ENCODE assay signal across 12 mouse cellular contexts in genomic region chr9:26121986-26122385, GRCm38 (mm10).
DNase-seq lines count a peak whose midpoint lies in the region; ATAC-seq and TF ChIP-seq lines count a peak whose summit lies in the region.
"Had no signal": no experiment of that assay in that cellular context is flagged by ENCODE, and none has a peak within 500 bp of the region (broad histone marks: within the 10 kb centered on the region; RNA-seq: fewer than 3 reads in every experiment).

No protein-coding gene starts in this region.

- H3K4me1 ChIP-seq in liver, adult 2 months (ENCODE audit: control insufficient read depth, insufficient read depth, low read length): no peaks in the 10 kb centered on the region
- H3K4me1 ChIP-seq in liver, embryonic 12.5 days: no peaks in the 10 kb centered on the region
- H3K4me1 ChIP-seq in cortical plate, adult 2 months (ENCODE audit: control insufficient read depth, insufficient read depth, low read length): peaks cover 3% of the 10 kb centered on the region; the same call in 1 of the 2 replicates
- no peaks in the 10 kb centered on the region for H3K4me1 ChIP-seq in heart, embryonic 10.5 days
- H3K4me1 ChIP-seq: heart, embryonic 13.5 days; neural tube, embryonic 12.5 days had no signal

- DNase-seq in embryo, embryonic 10.5 days (ENCODE audit: low spot score): peak; percentile 8
- no peak for DNase-seq in embryo, embryonic 9.5 days (ENCODE audit: extremely low spot score)
- peak; percentile 24 for DNase-seq in liver, adult 2 months (ENCODE audit: extremely low read depth, low read depth, low spot score)
- peak; percentile 30 to 55 for DNase-seq in right cerebral cortex, adult 2 months (ENCODE audit: low spot score in 2 of 2)
- DNase-seq in heart, postnatal 25 days (ENCODE audit: low spot score): no peak
- DNase-seq in heart, embryonic 10.5 days (ENCODE audit: low spot score): no peak

- 89% methylated on average over 2 of the region's 2 CpGs for WGBS in liver, adult 2 months
- 79% methylated on average over 2 of the region's 2 CpGs for WGBS in liver, embryonic 12.5 days (ENCODE audit: insufficient replicate concordance)
- 79% methylated on average over 2 of the region's 2 CpGs for WGBS in heart, embryonic 10.5 days

- no peak overlapping the region for H3K4me2 ChIP-seq in liver, embryonic 12.5 days
- H3K4me2 ChIP-seq: heart, embryonic 13.5 days; neural tube, embryonic 12.5 days had no signal

- no peak for TF ChIP-seq POLR2A in liver, adult 2 months (IDR thresholded peaks at IDR 0.05; ENCODE audit: extremely low read depth, insufficient read depth, low read length)
- no peak for TF ChIP-seq POLR2A in cortical plate, adult 2 months (IDR thresholded peaks at IDR 0.05; ENCODE audit: extremely low read depth, insufficient read depth, low read length)

- ATAC-seq in liver, embryonic 12.5 days: no peak

- H3K27me3 ChIP-seq in liver, adult 2 months (ENCODE audit: control insufficient read depth, insufficient read depth, low read length): no peaks in the 10 kb centered on the region
- no peaks in the 10 kb centered on the region for H3K27me3 ChIP-seq in liver, embryonic 12.5 days (replicated peaks)
- no peaks in the 10 kb centered on the region for H3K27me3 ChIP-seq in heart, embryonic 10.5 days (ENCODE audit: insufficient read depth, poor library complexity, severe bottlenecking)
- H3K27me3 ChIP-seq: heart, embryonic 13.5 days; neural tube, embryonic 12.5 days had no signal

- H3K9ac ChIP-seq in liver, adult 2 months (ENCODE audit: low read depth, low read length): no peak overlapping the region
- no peak overlapping the region for H3K9ac ChIP-seq in liver, embryonic 12.5 days
- H3K9ac ChIP-seq: heart, embryonic 13.5 days; liver, embryonic 14.5 days; neural tube, embryonic 12.5 days had no signal

- no peaks in the 10 kb centered on the region for H3K79me2 ChIP-seq in liver, adult 2 months (ENCODE audit: control insufficient read depth, insufficient read depth, low read length)

- H3K4me3 ChIP-seq in liver, adult 2 months (ENCODE audit: insufficient read depth, low read depth, low read length): no peak overlapping the region
- H3K4me3 ChIP-seq in liver, embryonic 12.5 days: no peak overlapping the region
- no peak overlapping the region for H3K4me3 ChIP-seq in cortical plate, adult 2 months (ENCODE audit: insufficient read depth, low read length)
- H3K4me3 ChIP-seq in heart, embryonic 10.5 days: no peak overlapping the region
- H3K4me3 ChIP-seq: erythroblast, embryonic 14.5 days; heart, embryonic 13.5 days; neural tube, embryonic 12.5 days had no signal

- intact Hi-C loops in heart, postnatal 25 days (cut with DNase I): no loop called here

- no peak overlapping the region for H3K27ac ChIP-seq in liver, adult 2 months (replicated peaks; ENCODE audit: insufficient read depth, low read depth, low read length)
- H3K27ac ChIP-seq in liver, embryonic 12.5 days: no peak overlapping the region
- H3K27ac ChIP-seq in cortical plate, adult 2 months (ENCODE audit: insufficient read depth, low read length): no peak overlapping the region
- H3K27ac ChIP-seq in heart, embryonic 10.5 days: no peak overlapping the region
- H3K27ac ChIP-seq: heart, embryonic 13.5 days; liver, embryonic 14.5 days; neural tube, embryonic 12.5 days had no signal

- H3K9me3 ChIP-seq in liver, embryonic 12.5 days (replicated peaks): no peaks in the 10 kb centered on the region
- H3K9me3 ChIP-seq in heart, embryonic 10.5 days: no peaks in the 10 kb centered on the region
- H3K9me3 ChIP-seq: heart, embryonic 13.5 days; neural tube, embryonic 12.5 days had no signal

- no peak for TF ChIP-seq CTCF in liver, adult 2 months (IDR thresholded peaks at IDR 0.05; ENCODE audit: low read depth, low read length)
- peak; percentile 10; the same call in 1 of the 2 replicates for TF ChIP-seq CTCF in cortical plate, adult 2 months (IDR thresholded peaks at IDR 0.05; ENCODE audit: extremely low read depth, insufficient read depth, low read length)

- no peaks in the 10 kb centered on the region for H3K36me3 ChIP-seq in liver, adult 2 months (ENCODE audit: control insufficient read depth, insufficient read depth, low read length)
- H3K36me3 ChIP-seq in liver, embryonic 12.5 days: no peaks in the 10 kb centered on the region
- H3K36me3 ChIP-seq in heart, embryonic 10.5 days: no peaks in the 10 kb centered on the region
- H3K36me3 ChIP-seq: heart, embryonic 13.5 days; neural tube, embryonic 12.5 days had no signal

Comparison
In these comparisons a context has a peak if more than half of its experiments do, and no peak if none do; other contexts are left out.
1. DNase-seq: peak in embryo, embryonic 10.5 days (single experiment), liver, adult 2 months (single experiment) and right cerebral cortex, adult 2 months (2 of 2); none in embryo, embryonic 9.5 days (single experiment), heart, postnatal 25 days (single experiment) and heart, embryonic 10.5 days (single experiment).